In the genomic region with DNA sequence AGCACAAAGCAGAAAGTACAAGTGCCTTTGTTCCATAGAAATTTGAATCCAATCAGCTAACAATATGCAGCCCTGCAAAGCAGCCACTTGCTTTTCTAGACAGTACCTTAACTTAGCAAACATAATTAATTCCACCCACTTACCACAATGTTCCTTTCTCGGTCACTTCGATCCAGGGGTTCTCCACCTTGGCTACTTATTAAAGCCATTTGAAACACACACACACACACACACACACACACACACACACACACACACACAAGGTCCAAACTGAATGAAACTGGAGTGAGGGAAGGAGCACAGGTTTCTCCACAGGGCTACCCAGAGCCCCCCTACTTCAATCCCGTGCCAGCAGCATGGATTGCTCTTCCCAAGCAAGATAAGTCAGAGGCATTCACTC, we compare ENCODE assay signal across 16 mouse cellular contexts.
"Had no signal": no experiment of that assay in that cellular context is flagged by ENCODE, and none has a peak within 500 bp of the region (broad histone marks: within the 10 kb centered on the region; RNA-seq: fewer than 3 reads in every experiment).

No protein-coding gene starts in this region.

- ATAC-seq: inflammation-experienced regulatory T-cells, adult 6 months; intestine, postnatal 0 days; liver, embryonic 12.5 days; midbrain, embryonic 16.5 days had no signal

- H3K36me3 ChIP-seq: limb, embryonic 15.5 days; liver, embryonic 12.5 days; midbrain, embryonic 12.5 days; neural tube, embryonic 13.5 days had no signal

- H3K27ac ChIP-seq: limb, embryonic 15.5 days; liver, embryonic 12.5 days; midbrain, embryonic 12.5 days; neural tube, embryonic 13.5 days had no signal

- H3K9ac ChIP-seq: limb, embryonic 15.5 days; liver, embryonic 12.5 days; lung, embryonic 14.5 days; midbrain, embryonic 12.5 days; neural tube, embryonic 13.5 days had no signal

- H3K9me3 ChIP-seq: limb, embryonic 15.5 days; neural tube, embryonic 13.5 days had no signal

- H3K4me2 ChIP-seq: limb, embryonic 15.5 days; liver, embryonic 12.5 days; lung, embryonic 14.5 days; midbrain, embryonic 12.5 days; neural tube, embryonic 13.5 days had no signal

- H3K4me3 ChIP-seq: limb, embryonic 15.5 days; liver, embryonic 12.5 days; midbrain, embryonic 12.5 days; neural tube, embryonic 13.5 days had no signal

- H3K27me3 ChIP-seq: limb, embryonic 15.5 days; liver, embryonic 12.5 days; midbrain, embryonic 12.5 days; neural tube, embryonic 13.5 days had no signal

- DNase-seq: layer of hippocampus, adult 9-11 months; layer of hippocampus, postnatal 36 days; lung, embryonic 14.5 days; lung, postnatal 10 days; lung, postnatal 4 days; retina, postnatal 1 day; right cerebral cortex, postnatal 4 days; spleen, adult 18-20 months; thymus, postnatal 36 days had no signal

- H3K4me1 ChIP-seq: limb, embryonic 15.5 days; liver, embryonic 12.5 days; midbrain, embryonic 12.5 days; neural tube, embryonic 13.5 days had no signal
